Mouse (Mus musculus) erythroid progenitor cell, adult 5-6 weeks (primary cell): ENCODE measurements around the gene Erich3. TPM values are rescaled to one million over a fixed set of nuclear protein-coding genes. Genes with fewer than 3 reads are reported as not detected.

Experiments used
- ATAC-seq: replicated peaks from 2 replicates; pipeline ENCODE4 v1.8.0; 2016; ENCODE audit warnings: moderate number of reproducible peaks, mild to moderate bottlenecking, moderate TSS enrichment, inconsistent platforms; ENCODE audit not compliant: poor library complexity, low FRiP score, severe bottlenecking
- total RNA-seq, 2 experiments: library from RNA; stranded (forward) in 1 of 2; stranded (reverse) in 1 of 2; fragments of 150-400 nt in 1 of 2; fragments of 186-747, 209-891 nt in 1 of 2; gene quantifications; 2 replicates each; pipeline versions ENCODE4 v1.2.3 to v1.2.4; 2015 to 2017; ENCODE audit warnings: low replicate concordance in 2 of 2

The Erich3 gene
- total RNA-seq, 2 experiments from 2014 or later: not detected

DNA sequence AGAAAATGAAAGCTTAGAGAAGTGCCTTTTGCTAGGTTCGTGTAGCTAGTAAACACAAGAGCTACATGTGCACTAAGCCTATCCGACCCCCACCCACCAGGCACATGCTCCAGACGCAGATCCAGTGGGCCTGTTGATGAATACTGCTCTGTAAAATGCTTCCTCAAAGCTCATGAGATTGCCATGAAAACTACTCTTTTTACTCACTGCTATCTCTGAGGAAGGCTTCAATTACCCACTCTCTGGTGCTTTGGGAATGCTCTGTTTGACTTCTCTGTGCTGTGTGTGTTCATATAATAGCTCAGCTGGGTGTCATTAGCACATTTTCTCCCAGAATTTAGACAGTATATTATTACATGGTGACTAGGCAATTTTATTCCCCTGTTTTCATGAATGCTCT lies 94.4 kb downstream of the Erich3 start:
- ATAC-seq: no peak

DNA sequence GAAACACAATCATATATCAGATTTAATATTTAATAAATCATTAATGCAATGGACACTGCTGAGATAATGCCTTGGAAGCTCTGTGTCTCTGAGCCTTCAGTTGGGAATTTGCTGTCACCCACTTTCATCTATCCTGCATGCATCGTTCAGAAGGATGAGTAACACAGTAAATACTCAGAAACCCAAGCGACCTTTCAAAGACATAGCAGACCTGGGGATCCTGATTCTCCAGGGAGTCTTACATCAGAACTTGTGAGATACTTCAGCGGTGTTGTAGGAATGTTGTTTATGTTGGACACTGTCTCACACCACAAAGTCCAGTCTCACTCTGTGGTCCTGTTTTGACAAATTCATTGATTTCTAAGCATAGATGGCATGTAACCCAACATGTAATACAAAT lies 97.4 kb downstream of the Erich3 start:
- no peak for ATAC-seq

DNA sequence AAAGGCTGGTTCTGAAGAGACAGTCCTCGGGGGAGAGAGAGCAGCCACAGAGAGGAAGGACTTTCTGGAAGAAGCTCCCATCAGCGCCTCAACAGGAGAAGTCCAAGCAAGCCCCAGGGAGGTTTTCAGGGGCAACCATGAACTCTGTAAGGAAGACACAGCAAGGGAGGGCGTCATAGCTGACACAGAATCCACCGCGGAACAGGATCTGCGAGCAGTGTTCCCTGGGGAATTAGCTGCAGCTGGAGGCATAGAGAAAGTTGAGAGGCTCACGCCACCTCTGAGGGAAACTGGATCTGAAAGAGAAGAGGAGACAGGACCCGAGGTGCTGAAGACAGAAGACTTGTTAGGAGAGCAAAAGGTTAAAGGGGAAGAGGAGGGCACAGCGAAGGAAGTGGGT lies 99.7 kb downstream of the Erich3 start:
- ATAC-seq: no peak

DNA sequence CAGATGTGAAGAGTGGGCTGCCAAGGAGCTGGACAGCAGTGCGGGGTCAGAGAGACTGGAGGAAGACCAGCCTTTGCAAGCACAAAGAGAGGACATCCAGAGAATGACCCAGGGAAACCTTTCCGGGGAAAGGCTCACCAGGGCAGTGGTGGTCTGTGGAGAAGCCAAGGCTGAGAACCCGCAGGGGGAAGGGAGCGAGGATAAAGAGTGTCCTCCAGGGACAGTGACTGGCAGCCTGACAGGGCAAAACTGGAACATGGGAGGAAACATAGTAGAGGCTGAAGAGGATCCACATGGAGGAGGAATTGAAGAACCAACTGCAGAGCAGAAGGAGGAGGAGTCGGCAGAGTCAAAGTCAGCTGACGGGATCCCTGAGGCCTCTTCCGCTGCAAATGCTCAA lies 100.5 kb downstream of the Erich3 start:
- no peak for ATAC-seq

DNA sequence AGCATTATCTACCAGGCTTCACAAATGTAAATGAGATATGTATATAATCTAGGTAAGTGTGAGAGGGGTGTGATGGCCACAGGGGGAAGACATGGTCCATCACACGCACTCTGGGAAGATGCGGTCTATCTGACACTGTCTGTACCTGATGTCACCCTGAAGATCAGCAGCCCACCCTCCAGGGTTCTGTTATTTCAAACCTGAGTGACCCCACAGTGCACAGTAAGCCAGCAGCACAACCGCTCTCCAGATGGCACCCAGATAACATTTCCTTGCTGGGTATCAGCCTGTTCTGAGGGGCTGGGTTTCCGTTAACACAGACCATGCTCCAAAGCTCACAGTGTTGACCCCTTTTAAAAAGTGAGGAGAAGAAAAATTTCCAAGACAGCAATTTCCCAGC lies 102.7 kb downstream of the Erich3 start:
- no peak for ATAC-seq

DNA sequence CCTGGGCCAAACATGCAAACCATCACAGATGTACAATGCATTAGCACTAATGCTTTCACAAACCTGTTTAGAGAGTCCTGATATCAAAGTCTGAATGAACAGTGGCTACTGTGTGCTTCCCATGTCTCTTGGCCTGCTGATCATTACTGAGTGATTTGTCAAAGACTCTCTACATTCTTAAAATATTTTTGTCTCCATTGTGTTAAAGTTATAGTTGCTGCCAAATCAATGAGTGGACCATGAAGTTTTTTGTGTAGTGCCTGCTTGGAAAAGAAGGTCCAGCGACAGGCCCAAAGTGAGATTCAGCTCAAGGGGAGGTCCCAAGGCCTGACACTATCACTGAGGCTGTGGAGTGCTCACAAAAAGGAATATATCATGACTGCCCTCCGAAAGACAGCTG lies 108.0 kb downstream of the Erich3 start:
- no peak for ATAC-seq

DNA sequence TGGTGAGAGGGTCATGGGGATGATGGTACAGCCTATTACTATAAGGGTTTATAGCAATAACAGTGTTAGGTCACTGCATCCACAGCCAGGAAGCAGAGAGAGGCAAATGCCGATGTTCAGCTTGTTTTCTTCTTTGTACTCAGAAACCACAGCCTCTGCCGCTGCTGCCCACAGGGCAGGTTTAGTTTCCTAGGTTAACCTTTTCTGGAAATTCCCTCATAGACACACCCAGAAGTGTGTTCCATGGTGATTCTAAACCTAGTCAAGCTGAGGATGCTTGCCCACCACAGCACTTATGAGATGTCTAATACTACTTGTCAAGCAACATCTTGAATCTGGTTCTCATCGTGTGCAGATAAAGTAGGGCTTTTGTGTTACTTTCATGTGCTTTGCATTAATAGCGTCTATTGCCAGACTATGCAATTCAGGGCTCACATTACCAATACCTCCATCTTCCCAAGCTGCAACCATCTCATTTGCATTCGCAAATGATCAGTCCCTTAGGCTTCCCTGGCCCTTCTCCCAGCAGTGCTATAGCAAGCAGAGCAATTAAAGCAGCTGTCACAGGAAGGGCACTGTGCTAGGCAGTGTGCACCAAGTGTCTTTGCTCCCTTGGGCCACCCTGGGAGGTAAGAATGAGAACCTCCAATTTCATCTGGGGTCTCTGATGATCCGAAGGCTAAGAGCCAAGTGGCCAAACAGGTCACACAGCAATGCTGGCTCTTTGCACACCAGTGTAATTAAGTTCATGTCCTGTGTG lies 115.4 kb downstream of the Erich3 start:
- ATAC-seq: no peak

DNA sequence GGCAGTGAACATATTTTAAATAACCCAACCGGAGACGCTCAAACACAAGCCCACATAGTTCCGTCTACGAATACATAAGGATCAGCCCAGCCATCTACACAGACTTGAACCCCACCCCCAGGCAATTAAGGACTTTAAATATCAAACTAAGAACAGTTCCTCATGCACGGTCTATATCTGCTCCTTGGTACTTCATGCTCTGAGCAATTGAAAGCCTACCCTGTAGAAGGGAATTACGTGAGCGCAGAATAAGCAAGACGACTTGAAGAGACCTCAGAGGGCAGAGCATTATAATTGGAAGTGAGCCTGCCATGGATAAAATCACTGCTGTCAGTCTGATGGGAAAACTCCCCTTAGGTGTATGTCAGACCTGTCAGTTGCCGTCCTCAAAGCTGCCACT lies 122.7 kb downstream of the Erich3 start:
- ATAC-seq: no peak

DNA sequence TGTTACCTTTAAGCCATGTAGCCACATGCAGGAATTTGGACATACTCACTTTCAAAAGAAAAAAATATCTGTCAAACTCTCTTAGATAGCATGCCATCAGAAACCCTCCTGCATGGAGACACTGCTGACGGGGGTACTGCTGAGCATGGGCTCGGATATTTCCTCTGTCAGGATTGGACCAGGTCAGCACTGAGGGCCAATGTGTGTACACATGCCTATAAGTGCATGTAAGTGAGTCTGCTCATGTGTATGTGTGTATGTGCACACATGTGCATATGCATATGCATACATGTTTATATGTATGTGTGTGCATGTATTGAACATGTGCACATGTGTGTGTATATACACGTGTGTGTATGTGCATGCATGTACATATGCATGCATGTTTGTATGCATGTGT lies 124.0 kb downstream of the Erich3 start:
- ATAC-seq: no peak

DNA sequence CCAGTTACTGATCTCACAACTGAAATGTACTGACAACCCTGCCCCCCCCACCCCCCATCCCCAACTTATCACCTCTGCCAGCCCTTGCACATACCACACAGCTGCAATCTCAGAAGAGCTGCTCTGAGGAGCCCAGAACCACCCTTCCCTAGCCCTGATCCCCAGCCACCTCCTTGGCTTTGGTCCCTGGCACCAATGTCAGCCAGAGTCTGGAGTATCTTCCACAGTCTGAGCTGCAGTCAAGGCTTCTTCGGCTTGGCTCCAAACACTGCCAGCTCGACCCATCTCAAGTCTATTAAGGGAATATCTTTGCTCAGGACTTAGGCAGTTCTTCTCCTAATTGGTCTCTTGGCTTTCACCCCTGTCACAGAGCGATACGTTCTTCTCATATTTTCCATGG lies 129.9 kb downstream of the Erich3 start:
- no peak for ATAC-seq

DNA sequence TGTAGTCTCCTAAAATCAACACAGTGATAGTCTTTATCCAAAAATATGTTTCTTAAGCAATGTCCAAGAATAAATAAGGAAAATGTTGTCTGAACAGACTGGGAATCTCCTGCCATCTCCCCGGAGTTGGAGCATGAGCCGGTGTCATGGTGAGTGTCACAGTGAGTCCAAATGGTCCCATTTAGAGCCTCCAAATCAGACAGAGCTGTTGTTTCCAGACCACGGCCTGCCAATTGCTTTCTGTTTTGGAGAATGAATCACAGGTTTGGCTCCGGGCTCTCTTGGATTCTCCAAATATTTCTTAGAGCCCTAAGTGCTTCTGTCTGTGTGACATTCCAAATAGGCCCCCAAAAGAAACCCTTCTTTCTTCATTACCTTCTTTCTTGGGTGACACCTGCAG lies 135.1 kb downstream of the Erich3 start:
- no peak for ATAC-seq

DNA sequence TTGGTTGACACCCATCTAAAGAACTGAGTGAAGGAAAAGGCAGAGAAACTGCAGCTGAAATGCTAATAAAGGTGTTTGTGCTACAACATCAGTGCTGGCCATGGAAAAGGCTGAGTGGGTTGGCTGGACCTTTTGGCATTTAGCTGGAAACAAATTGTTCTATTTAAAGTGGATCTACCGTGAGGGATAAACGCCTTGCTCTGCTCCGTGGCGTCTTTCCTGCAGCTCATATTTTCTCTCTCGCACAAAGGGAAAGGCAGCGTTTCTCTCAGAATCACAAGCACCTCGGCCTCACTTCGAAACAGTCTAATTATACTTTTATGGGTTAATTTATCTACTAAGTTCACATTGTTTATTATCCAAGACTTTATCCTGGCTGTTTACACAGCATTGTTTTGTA lies 136.8 kb downstream of the Erich3 start:
- ATAC-seq: no peak

DNA sequence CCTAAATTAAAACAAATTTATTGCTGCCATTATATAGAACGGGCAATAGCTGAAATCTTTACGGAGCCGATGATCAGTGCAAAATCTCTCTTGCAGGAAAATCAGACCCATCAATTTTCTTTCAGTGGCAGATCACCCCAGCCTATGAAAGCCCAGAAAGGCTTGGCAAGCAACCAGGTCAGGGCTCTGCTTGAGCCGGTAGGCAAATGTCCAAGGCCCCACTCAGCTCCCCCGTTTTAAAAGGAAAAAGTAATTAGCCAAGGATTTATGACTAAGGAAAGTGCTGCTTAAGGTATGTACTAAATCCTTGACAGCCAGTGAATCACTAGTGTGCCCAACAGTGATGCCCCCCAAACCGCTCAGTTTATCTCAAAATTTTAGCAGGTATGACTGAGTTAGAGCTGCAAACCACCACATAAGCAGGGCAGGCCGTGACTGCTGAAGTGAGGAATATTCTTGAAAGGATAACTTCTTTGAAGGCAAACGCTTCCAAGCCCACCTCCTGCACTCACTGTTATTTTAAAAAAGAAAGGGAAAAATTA lies 137.3 kb downstream of the Erich3 start:
- no peak for ATAC-seq

DNA sequence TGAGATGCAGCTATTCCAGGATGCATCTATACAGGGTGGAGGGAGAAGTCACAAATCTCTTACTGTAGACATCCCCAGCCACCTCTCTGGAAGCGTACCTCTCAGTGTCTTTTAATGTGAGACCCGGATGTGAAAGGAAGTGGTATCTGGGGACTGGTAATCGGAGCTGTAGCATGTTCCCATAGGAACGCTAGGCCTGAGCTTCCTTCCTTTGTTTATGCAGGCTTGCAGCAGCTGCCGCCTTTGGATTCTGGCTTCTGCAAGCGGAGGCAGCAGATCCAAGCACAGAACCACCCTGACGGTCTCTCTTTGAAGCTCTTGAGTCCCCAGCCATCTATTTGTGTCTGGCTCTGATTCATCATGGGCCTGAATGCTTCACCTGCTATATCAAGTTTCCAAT lies 143.0 kb downstream of the Erich3 start:
- ATAC-seq: no peak

DNA sequence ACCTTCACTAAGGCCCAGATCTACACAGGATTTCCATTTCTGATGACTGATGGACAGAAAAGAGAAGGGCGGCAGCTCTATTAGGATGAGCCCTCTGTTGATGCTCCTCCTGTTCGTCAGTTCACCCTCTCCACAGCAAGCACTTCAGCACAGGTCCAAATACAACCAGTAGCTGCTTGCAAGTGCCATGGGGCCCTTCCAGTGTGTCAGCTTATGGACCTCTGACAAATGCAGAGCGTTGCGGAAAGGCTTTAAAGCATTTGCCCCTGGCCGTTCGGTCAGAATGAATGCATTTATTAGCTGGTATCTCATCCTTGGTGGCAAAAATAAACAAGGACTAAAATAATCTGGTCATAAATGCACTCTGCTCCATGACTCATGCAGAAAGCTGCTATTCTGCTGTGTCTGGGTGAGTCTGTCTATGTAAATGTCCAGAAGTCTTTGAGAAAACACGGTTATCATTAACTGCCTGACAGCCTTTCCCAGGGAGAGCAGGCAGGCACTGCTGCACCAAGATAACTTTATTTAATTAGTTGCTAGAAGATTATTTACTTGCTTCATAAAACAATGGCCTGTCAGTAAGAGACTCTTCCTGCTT lies 146.7 kb downstream of the Erich3 start:
- ATAC-seq: no peak

DNA sequence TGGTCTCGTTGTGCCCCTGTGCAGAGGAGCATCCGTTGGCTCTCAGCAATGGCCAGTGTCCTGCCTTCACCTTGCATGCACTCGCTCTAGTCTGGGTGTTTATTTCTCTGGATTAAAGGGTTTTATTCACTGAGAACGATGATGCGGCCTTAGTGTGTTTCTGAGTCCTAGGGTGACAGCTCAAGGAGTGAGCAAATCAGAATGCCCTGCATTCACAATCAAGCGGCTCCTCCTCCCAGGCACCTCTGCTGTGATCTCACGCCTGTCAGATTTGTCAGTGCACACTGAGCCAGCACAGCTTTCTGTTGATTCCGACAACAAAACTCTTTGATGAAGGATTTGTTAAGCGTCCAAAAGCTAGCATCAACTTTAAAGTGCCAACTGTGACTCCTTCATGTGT lies 147.6 kb downstream of the Erich3 start:
- ATAC-seq: no peak

DNA sequence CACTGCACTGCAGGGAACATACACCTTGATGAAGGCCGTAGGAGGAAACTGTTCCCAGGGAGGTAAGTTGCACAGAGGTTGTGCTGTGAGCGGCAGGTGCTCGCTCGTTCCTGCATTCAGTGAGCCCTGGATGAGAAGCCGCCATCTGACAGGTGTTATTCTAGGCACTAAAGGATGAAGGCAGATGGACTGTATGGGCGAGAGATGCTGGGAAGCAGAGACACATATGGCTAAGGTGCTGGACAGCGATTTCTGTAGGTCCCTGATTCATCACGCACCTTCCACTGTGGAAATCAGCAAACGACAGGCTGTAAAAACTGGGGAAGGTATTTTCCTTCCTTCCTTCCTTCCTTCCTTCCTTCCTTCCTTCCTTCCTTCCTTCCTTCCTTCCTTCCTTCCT lies 148.2 kb downstream of the Erich3 start:
- ATAC-seq: no peak

DNA sequence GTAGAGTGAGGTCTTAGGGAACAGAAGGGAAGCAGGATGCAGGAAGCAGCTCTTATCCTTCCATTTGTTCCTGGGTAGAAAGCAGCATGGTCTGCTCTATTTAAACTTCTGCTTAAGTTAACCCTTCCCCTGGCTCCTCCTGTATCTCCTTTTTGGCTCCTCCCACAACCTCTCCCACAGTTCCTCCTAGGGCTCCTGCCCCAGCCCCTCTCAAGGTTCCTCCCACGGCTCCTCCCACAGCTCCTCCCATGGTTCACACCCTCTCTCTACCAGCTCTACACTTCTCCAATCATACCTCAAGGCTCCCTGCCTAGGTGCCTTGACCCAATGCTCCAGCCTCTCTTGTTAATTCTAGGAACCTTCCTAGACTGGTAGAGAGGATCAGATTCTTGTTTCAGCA lies 149.2 kb downstream of the Erich3 start:
- no peak for ATAC-seq

DNA sequence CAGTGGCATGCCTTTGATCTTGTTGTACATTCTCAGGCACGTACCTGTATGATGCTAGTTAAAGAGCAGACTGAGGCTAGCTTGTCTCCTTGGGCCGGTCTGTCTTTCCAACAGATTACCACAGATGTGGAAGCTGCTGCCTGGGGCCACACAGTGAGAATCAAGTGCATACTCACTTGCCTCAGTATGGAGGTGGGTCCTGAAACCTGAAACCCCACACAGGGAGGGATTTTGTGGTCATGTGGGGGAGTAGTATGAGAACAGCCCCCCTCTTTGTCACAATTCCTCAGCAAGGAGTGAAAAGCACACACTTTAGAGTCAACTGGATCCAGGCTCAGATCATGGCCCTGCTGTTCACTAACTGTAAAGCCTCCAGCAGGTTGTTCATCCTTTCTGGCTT lies 151.9 kb downstream of the Erich3 start:
- ATAC-seq: no peak

DNA sequence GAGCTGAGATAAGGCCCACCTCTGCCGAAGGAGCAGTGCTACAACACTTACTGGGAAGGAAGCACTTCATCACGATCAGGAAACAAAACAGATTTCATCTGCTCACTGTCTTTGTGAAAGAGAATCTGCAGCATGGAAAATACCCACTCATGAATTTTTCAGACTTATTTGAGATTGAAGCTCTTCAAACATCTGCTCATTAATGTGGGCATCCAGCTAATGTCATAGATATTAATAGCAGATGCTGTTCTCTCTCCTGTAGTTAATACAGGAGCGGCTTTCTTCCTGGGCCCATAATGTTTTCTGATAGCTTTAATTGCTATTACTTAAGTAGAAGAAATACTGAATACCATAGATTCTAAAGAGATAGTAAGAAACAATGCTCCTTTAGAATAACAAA lies 152.6 kb downstream of the Erich3 start:
- ATAC-seq: no peak

DNA sequence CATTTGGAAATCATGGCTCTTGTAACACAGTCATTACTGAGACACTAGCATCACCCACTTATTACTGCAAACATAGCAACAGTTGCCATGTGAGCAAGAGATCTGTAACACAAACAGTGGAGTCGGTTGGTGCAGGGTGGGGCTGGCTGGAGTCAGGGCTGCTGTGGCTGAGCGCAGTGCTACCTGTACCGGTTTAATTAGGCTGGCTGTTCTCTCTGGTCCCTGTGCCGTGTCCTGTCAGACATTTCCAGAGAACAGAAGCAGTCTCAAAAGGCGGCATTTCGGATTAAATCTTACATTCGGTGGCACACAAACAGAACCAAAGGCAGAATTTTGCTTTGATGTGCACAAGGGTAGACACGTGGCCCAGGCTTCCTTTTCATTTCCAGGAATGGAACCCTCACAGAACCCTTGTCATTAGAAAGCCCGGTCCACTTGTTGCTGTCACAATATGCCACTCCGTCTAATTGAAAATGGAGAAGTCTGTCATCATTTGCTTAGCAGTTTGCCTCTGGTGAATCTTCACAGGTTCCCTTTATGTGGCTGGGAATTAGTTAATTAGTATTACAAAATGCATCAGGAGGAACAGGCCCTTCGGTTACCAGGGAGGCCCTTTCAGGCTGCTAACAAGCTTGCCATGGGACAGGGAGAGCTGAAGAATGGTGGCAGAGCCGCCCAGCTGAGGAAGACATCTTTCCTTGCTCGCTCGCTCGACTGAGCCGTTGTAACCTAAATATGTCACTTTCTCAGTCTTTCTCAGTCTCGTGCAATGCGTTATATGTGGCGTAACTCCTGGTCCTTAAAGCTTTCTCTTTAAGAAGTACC lies 153.4 kb downstream of the Erich3 start:
- ATAC-seq: no peak
